Mouse (Mus musculus) kidney, embryonic 14.5 days (tissue): Measurements from ENCODE around the gene Coa6. TPM values are rescaled to one million over a fixed set of nuclear protein-coding genes. Genes with fewer than 3 reads are reported as not detected.
"Not testable (repeated sequence)": the region's sequence is repeated elsewhere in the genome, so short reads cannot be mapped to it uniquely, and the experiment has no call there.

Experiments
- ATAC-seq: fragments of 200-750 bp; cut with Nextera tagmentation; 2 replicates; pipeline ENCODE4 v1.8.0; 2017; ENCODE audit warnings: moderate number of reproducible peaks, mild to moderate bottlenecking, moderate TSS enrichment, moderate library complexity; ENCODE audit not compliant: low FRiP score, low TSS enrichment
- H3K27ac ChIP-seq: fragments of 300-500 bp; sonication (generic); 2 replicates; pipeline ENCODE4 v1.5.1; 2014; ENCODE audit warnings: low read depth, mild to moderate bottlenecking, low read length, moderate library complexity, mixed read lengths
- H3K27me3 ChIP-seq: fragments of 300-500 bp; sonication (generic); 2 replicates; pipeline ENCODE4 v1.6.1; 2014; ENCODE audit warnings: mild to moderate bottlenecking, low read length; ENCODE audit not compliant: control insufficient read depth, insufficient read depth
- H3K36me3 ChIP-seq: fragments of 300-500 bp; sonication (generic); 2 replicates; pipeline ENCODE4 v1.6.1; 2014; ENCODE audit warnings: low read length, mixed read lengths; ENCODE audit not compliant: control insufficient read depth, insufficient read depth
- H3K4me1 ChIP-seq: fragments of 300-500 bp; sonication (generic); 2 replicates; pipeline ENCODE4 v1.6.1; 2014; ENCODE audit warnings: low read length, mixed read lengths; ENCODE audit not compliant: control insufficient read depth, insufficient read depth
- H3K4me2 ChIP-seq: fragments of 300-500 bp; sonication (generic); replicated peaks from 2 replicates; pipeline ENCODE4 v1.6.1; 2014; ENCODE audit warnings: low read depth, mild to moderate bottlenecking, low read length
- H3K4me3 ChIP-seq: fragments of 300-500 bp; sonication (generic); 2 replicates; pipeline ENCODE4 v1.5.1; 2014; ENCODE audit warnings: mild to moderate bottlenecking, low read length
- H3K9ac ChIP-seq: fragments of 300-500 bp; sonication (generic); 2 replicates; pipeline ENCODE4 v1.6.1; 2014; ENCODE audit warnings: low read depth, mild to moderate bottlenecking, low read length, moderate library complexity
- H3K9me3 ChIP-seq: fragments of 300-500 bp; sonication (generic); 2 replicates; pipeline ENCODE4 v1.6.1; 2016; ENCODE audit warnings: low read length; ENCODE audit not compliant: control insufficient read depth
- WGBS: fragments of 180-500 bp; shearing (Covaris S2); extraction: QIAGEN DNeasy Blood & Tissue Kit; methylation state at CpG from one replicate; pipeline ENCODE4 v1.1.7; 2014; 5-methylcytosine and 5-hydroxymethylcytosine counted together
- polyA plus RNA-seq: library from polyadenylated mRNA; unstranded; fragments of >200 nt; fragmentation: Nextera tagmentation; extraction: Ambion mirVana; gene quantifications from 2 replicates; pipeline ENCODE4 v1.2.1, GENCODE M21; 2014

Gene Coa6
- polyA plus RNA-seq, 1 experiment from 2014 or later: 57.7 TPM

DNA sequence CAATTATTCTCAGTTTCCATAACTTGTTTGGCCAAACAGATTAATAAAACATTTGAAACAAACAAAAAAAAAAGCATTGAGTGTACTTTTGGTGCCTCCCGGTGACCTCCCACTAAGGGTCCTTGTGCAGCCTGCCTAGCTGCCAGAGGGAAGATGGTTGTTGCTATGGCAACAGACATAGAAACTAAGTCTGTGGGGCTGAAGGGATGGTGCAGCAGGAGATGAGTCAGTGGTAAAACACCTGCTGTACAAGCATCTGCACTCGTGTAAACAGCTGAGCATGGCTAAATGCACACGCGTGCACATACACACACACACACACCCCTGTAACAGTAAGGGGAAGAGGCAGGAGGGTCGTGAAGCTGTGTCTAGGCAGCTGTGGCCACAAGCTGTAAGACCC is 26.4 kb upstream of the Coa6 start:
- Histone ChIP-seq H3K9me3 (no peaks in the 10 kb centered on the region), H3K9ac (no peak overlapping the region), H3K4me1 (no peaks in the 10 kb centered on the region), H3K4me3 (no peak overlapping the region), H3K27me3 (no peaks in the 10 kb centered on the region), H3K4me2 (no peak overlapping the region), H3K27ac (no peak overlapping the region), H3K36me3 (no peaks in the 10 kb centered on the region)
- ATAC-seq: no peak
- WGBS: 83% methylated on average over 5 of the region's 5 CpGs

DNA sequence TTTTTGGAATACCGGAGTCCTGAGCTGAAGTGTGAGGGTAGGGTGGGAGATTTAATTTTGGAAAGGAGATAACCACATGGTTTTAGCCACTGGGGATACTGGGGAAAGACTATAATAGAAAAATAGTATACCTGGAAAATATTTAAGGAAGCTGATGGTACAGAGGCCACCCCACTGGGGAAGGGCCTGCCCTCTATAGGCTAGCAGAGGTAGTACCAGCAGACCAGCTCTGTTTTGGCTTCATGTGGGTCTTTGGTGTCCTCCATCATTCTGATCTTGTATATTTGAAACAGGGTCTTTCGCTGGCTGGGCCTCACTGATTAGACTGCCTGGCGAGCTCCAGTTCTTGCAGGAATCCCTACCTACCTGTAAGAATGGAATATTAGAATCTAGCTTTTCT is 24.0 kb upstream of the Coa6 start:
- WGBS: 81% methylated on average over 3 of the region's 3 CpGs
- Histone ChIP-seq H3K27ac (no peak overlapping the region), H3K4me2 (no peak overlapping the region)

DNA sequence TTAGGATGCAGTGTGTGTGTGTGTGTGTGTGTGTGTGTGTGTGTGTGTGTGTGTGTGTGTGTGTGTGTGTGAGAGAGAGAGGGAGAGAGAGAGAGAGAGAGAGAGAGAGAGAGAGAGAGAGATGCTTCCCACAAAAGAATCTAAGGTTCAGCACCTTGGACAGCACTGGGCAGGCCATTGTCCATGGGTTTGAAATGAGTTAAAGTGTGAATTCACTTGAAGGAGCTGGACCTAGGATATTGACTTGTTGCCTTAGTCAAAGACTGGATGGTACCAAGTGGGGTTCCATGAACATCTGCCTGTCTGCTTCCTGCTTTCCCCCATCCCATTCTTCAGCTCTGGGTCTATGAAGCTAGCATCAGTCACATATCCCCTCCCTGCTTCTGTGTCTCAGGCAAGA is 17.8 kb upstream of the Coa6 start:
- H3K27me3 ChIP-seq, H3K36me3 ChIP-seq, ATAC-seq, H3K9ac ChIP-seq, H3K9me3 ChIP-seq, H3K4me2 ChIP-seq, H3K27ac ChIP-seq, H3K4me3 ChIP-seq, H3K4me1 ChIP-seq: not testable (repeated sequence)

More for the DNA sequence above, 24.0 kb upstream of the Coa6 start:
- Histone ChIP-seq H3K36me3 (no peaks in the 10 kb centered on the region), H3K9ac (no peak overlapping the region), H3K9me3 (no peaks in the 10 kb centered on the region), H3K4me3 (no peak overlapping the region), H3K27me3 (0 out of 2 replicates have a peak, but pooled peaks cover 3% of the 10 kb centered on the region), H3K4me1 (no peaks in the 10 kb centered on the region)
- no peak for ATAC-seq

DNA sequence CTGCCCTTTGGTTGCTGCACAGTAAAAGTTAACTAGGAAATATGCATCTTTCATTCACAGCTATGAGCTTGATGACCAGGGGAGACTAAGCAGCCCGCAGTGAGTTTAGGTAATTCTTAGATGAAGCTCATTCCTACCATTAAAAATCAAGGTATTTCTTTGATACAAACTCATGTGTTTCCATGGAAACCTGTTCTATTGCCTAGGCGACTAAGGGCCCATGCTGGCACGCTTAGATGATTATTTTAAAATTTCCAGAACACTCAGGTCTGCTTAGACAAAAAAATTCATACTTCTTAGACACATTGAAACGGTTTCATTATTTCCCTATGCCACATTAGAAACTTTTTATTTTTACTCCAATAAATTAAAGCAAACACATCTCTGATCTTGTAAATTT is 17.3 kb upstream of the Coa6 start:
- H3K9me3 ChIP-seq: no peaks in the 10 kb centered on the region
- 0 out of 2 replicates have a peak, but pooled peaks cover 3% of the 10 kb centered on the region for H3K27me3 ChIP-seq
- no peak for ATAC-seq
- no peak overlapping the region for H3K4me2 ChIP-seq
- no peak overlapping the region for H3K9ac ChIP-seq
- no peak overlapping the region for H3K27ac ChIP-seq
- no peaks in the 10 kb centered on the region for H3K36me3 ChIP-seq
- H3K4me3 ChIP-seq: no peak overlapping the region
- H3K4me1 ChIP-seq: no peaks in the 10 kb centered on the region
- 73% methylated on average over 4 of the region's 4 CpGs for WGBS

DNA sequence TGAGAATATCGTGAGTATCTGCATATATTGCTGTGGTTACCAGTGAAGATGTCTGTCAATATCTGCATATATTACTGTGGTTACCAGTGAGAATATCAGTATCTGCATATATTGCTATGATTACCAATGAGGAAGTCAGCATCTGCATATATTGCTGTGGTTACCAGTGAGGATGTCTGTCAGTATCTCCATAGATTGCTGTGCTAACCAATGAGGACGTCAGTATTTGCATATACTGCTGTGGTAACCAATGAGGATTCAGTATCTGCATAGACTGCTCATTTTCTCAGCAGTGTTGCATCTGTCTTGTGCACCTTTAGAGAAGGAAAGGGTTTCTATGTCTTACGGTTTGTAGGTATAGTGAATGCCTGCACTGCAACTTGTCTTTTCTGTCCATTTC is 1.5 kb upstream of the Coa6 start:
- H3K9ac ChIP-seq: no peak overlapping the region
- H3K27ac ChIP-seq: no peak overlapping the region
- peaks cover 8% of the 10 kb centered on the region; the same call in 1 of the 2 replicates for H3K4me1 ChIP-seq
- H3K9me3 ChIP-seq: no peaks in the 10 kb centered on the region
- no peak overlapping the region for H3K4me3 ChIP-seq
- ATAC-seq: no peak
- no peaks in the 10 kb centered on the region for H3K27me3 ChIP-seq
- peaks cover 12% of the 10 kb centered on the region for H3K36me3 ChIP-seq
- WGBS: 84% methylated on average over 3 of the region's 3 CpGs
- H3K4me2 ChIP-seq: no peak overlapping the region

DNA sequence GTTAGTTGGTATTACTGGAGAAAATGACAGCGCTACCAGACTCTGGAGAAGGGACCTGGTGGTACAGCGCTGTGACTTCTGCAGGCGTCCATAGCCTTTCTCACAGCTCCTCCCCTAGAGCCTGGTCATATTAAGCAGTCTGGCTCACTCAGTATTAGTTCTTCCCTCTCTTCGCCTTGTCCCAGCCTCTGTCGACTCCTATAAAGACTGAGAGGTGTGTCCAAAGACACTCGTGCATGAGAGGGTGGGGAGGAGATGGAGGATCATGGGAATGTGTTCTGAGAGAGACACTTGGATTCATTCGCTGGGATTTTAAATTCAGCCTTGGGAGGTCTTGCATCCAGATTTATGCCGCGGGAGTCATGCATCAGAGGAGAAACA is 595 bp downstream of the Coa6 start:
- H3K27ac ChIP-seq: peak overlapping the region; percentile 30; the same call in 1 of the 2 replicates
- ATAC-seq: peak; percentile 63
- 5% methylated on average over 9 of the region's 9 CpGs for WGBS
- H3K4me2 ChIP-seq: peak overlapping the region; percentile 82
- peak overlapping the region; percentile 71 for H3K9ac ChIP-seq
- peak overlapping the region; percentile 69 for H3K4me3 ChIP-seq
- H3K27me3 ChIP-seq: no peaks in the 10 kb centered on the region
- H3K4me1 ChIP-seq: peaks cover 8% of the 10 kb centered on the region; the same call in 1 of the 2 replicates
- peaks cover 33% of the 10 kb centered on the region for H3K36me3 ChIP-seq
- H3K9me3 ChIP-seq: no peaks in the 10 kb centered on the region

DNA sequence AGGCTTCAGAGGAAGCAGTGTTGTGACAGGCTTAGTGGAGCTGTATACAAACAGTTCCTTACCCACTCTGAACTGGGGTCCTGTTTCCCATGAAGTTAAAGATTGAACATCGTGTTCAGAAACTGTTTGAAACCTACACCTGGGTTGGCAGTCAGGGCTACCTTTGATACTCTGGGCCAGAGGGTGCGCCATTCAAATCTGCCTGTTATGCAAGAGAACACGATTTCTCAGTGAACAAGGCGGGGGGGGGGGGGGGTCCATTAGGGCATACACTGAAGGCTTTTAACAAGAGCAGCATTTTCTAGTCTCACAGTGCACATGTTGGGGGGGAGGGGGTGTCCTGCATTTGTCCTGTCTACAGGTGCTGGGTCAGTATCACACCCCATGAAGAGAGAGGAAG is 1.8 kb downstream of the Coa6 start:
- ATAC-seq: no peak
- Histone ChIP-seq H3K27ac (no peak overlapping the region), H3K4me3 (no peak overlapping the region), H3K4me2 (no peak overlapping the region), H3K36me3 (peaks cover 46% of the 10 kb centered on the region), H3K4me1 (peaks cover 8% of the 10 kb centered on the region; the same call in 1 of the 2 replicates), H3K9ac (no peak overlapping the region), H3K9me3 (no peaks in the 10 kb centered on the region), H3K27me3 (no peaks in the 10 kb centered on the region)
- 87% methylated on average over 4 of the region's 4 CpGs for WGBS

DNA sequence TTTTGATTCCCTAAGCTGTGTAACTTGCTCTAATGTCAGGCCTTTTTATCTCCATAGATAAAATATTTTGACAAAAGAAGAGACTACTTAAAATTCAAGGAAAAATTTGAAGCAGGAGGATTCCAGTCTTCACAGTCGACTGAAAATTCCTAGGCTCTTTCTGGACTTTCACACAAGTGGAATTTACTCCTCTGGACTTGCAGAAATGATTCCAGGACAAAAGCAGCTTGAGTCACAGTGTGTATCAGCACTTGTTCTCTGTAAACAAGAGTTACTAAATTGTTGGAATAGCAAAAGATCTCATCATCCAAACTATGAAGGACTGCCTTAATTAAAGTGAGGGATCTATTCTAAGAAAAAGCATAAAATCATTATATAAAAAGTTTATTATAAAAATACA is 2.6 kb downstream of the Coa6 start:
- peaks cover 8% of the 10 kb centered on the region; the same call in 1 of the 2 replicates for H3K4me1 ChIP-seq
- no peaks in the 10 kb centered on the region for H3K9me3 ChIP-seq
- no peaks in the 10 kb centered on the region for H3K27me3 ChIP-seq
- no peak overlapping the region for H3K4me2 ChIP-seq
- no peak for ATAC-seq
- H3K4me3 ChIP-seq: no peak overlapping the region
- no peak overlapping the region for H3K9ac ChIP-seq
- no peak overlapping the region for H3K27ac ChIP-seq
- WGBS: 84% methylated on average over 1 of the region's 1 CpGs
- H3K36me3 ChIP-seq: peaks cover 53% of the 10 kb centered on the region

DNA sequence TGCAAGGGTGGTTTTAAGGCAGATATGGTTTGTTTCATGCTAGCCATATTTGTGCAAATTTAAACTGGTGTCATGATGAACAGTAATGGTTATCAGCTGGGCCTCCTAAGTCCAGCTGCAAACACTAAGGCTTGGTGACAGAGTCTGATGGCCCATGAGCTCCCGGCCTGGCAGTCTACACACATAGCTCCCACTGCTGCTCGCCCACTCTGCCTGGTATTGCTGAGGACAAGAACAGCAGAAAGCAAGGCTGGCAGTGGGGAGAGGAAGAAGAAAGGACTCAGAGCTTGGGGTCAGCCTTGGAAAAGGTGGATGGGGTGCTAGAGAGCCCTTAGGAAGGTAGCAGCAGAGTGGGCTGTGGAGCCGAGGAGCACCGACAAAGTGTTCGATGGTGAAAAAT is 7.3 kb downstream of the Coa6 start:
- H3K9me3 ChIP-seq: no peaks in the 10 kb centered on the region
- H3K4me3 ChIP-seq: no peak overlapping the region
- no peak overlapping the region for H3K9ac ChIP-seq
- H3K4me1 ChIP-seq: no peaks in the 10 kb centered on the region
- no peak overlapping the region for H3K27ac ChIP-seq
- H3K4me2 ChIP-seq: no peak overlapping the region
- peaks cover 88% of the 10 kb centered on the region for H3K36me3 ChIP-seq
- no peak for ATAC-seq
- WGBS: 96% methylated on average over 5 of the region's 5 CpGs
- H3K27me3 ChIP-seq: no peaks in the 10 kb centered on the region
